Mouse (Mus musculus) lung, postnatal 10 days (tissue): Measurements from ENCODE around the gene Hdac1.
A peak's percentile ranks its signal among the peaks of the same experiment; 100 is the strongest.

Experiments
- DNase-seq: peaks from one replicate; pipeline ENCODE4 v3.0.0; 2021

Gene Hdac1

DNA sequence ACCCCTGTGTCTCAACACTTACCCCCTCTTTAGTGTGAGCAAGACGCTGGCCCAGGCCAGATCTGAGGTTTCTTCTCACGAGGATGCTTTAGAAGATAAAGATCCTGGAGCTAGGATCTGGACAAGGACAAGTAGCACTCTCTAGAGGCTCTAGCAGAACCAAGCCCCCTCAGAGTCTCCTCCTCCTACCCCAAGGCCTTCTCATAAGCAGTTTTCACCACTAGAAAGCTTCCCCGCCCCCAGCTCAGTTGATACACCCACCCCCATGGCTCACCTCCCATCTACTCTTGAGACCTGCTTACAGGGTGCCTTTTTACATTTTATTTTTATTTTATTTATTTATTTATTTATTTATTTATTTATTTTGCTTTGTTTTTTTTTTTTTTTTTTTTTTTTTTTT, 32.9 kb downstream of the Hdac1 start:
- no peak for DNase-seq

DNA sequence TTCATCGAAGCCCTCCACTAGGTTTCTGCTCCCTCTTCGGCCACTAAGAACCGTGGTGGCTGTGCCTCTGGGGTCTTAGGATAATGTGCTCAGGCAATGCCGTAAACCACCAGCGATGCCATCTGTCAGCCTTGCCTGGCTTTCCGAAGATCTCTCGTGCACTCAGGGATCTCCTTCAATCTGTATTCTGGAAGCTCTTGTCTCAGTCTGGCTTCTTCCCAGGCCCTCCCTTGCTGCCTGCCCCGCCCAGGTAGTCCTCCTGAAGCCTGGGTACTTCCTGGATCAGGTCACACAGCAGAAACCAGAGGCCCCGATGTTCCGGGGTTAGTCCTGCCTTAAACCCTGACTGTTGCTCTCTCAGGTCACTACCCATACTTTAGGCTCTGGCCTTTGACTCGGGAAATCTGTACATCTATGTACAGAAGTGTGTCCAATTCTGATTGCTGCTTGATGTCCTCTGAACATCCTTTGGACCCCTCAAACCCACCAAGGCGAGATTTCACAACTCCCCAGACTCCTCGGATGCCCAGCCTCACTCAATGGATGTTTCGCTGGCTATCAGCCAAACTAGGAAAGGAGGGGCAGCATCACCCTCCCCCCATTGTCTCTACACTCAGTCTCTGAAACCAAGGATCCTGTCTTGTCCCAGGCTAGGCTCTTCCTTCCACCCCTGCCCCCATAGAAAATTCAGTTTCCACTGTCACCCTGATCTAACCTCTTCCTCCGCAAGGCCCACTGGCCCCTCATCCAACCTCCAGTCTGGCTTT, 33.5 kb downstream of the Hdac1 start:
- peak; percentile 59 for DNase-seq

DNA sequence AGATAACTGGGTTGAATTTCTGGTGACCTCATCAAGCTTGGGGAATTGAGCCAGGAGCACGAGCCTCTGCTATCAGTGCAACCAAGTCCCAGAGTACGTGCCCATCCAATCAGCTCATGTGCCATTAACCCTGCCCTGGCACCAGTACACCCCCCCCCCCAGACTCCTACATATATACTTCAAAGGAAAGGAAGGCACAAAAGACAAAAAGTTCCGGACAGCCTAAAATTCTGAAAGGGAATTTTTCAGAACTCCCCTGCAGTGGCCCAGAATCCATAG, 34.3 kb downstream of the Hdac1 start:
- no peak for DNase-seq

DNA sequence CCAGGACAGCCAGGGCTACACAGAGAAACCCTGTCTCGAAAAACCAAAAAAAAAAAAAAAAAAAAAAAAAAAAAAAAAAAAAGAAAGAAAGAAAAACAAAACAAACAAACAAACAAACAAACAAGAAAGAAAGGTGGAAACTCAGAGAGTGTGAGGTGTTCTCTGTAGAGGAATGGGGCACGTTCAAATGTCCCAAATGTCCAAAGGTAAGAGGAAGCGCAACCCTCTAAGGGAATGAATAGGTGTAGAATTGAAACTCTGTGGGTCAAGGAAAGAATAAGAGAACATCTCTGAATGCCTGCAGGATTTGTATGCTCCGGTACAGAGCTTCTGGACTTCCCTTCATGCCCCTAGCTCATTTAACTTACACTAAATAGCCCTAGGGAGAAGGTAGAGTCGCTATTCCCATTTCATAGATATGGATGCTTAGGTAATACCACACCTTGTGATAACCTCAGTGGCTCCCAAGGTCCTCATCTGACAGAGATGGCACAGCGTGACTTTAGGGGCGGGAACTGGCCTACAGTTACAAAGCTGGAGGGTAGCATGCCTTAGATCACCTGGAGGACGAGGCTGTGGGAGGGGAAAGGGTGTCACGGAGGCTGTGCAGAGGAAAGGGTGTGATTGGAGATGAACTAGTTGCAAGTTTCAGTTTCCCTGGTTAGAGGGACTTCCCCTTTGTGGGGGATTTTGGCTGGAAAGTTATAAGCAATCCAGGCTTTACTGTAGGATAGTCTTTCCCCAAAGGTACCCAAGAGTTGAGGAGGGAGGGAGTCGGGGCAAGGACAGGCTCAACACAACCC, 34.9 kb downstream of the Hdac1 start:
- DNase-seq = no peak

DNA sequence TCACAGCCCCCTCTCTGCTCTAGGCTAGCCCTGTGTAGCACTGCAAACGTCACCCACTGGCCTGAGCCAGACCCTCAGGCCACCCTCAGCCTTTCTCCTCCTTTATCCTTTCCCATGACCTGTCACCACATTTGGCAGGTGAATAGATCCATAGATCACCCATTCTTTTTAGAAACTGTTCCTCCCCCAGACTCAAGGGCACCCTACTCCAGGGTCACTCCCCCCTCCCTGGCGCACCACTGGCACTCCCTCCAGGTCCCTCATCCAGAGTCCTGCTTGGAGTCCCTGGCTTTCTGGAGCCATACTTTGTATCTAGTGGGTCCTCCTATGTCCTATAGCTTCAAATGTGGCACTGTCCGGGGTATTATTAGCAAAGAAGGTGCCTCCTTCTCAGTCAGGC, 37.0 kb downstream of the Hdac1 start:
- DNase-seq = no peak

DNA sequence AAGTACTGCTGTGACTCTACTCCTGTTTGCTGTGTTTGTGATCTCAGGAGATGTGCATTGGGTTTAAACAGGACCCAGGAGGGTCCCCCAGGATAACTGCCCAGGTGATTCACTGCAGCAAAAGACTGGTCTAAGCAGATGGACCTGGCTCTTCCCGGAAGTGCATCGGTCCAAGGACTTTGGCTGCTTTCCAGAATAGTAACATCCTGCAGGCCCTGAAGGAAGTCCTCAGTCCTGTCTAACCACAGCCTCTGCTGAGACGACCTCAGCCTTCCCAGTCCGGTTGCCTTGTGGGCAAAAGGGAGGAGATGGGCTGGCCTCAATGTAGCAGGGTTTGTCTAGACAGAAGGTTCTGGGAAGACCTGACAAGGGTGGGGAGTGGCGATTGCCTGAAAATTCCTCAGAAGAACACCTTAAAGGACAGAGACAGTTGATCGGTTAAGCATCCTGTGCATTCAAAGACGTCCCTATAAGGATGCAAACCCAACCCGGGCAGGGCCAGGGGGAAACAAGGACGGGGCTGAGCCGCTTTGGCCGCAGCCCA, 39.5 kb downstream of the Hdac1 start:
- DNase-seq = peak; percentile 37

DNA sequence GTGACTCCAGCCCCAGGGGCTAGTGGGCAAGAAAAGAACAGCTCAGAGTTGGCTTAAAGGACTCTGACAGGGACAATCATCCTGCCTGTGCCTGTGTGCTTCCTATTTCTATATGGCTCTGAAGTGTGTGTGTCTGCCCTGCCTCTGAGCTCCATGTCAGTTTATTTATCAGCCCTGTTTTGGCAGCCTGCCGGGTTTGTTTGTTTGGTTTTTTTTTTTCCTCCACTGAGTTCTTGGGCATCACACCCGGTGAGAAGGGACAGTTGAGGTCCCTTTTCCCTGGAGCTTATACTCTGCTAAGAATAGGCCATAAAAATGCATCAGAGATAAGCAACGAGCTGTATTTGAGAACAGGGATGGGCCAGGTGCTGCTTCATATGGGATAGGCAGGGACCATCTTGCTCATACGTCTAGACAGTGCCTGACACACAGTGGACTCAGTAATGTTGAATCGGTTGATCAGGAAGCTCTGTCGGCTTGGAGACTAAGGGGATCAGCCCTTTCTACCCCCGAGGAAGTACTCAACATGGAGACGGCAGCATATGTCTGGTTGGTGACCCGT, 40.1 kb downstream of the Hdac1 start:
- DNase-seq = peak; percentile 41

DNA sequence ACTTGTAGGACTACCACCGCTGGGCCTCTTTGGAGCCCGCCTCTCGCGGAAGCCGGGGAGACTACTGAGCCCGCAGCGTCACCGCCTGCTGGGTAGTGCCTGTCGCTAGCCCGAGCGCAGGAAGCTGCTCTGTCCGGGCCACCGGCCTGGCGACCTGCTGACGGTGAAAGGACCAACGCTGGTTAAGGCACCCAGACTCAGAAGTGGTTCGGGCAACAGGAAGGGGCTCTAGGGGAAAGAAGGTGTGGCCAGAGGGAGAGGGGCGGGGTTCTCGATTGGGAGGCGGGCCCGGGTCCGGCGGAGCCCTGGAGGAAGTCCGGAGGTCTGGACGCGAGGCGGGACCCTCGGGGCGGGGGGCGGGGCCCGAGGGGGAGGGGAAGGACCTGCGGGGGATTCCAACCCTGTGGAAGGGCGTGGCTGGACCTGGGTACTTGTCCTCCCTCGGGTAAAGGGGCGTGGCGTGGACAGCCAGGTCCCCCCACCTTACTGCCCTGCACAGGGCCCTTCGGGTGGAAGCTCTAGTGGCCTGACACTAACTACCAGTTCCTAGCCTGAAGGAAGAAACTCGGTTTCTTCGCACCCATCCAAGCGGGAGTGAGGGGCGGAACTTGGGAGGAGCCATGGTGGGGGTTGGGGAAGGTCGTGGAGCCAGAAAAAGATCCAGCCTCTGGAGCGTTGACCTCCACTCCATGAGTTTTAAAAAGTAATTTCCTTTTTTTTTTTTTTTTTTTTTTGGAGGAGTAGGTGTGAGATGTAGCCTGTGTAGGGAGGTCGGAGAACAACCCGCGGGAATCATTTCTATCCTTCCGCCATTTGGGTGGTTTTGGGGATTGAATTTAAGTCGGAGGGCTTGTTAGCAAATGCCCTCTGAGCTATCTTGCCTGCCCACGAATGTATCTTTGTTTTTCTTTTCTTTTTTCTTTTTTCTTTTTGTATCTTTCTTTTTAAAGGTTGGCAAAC, 41.6 kb downstream of the Hdac1 start:
- peak; percentile 96 for DNase-seq

DNA sequence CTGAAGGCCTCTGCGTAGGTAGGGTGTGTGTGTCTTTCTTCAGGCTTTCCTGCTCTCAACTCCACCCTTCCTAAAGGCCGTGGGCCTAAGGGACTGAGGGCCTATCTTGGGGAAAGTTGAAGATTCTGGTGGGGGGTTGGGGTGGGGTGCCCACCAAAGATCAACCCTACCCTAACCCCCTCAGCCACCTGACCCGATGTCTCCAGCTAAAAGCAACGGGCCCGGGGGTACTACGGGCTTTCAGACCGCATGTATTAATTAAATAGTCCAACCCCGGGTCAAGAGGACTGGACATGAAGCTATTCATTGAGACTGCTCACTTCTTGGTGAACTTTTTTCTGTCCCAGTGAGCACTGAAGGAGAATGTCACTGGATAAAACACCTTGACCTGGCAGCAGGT, 42.5 kb downstream of the Hdac1 start:
- DNase-seq = no peak

DNA sequence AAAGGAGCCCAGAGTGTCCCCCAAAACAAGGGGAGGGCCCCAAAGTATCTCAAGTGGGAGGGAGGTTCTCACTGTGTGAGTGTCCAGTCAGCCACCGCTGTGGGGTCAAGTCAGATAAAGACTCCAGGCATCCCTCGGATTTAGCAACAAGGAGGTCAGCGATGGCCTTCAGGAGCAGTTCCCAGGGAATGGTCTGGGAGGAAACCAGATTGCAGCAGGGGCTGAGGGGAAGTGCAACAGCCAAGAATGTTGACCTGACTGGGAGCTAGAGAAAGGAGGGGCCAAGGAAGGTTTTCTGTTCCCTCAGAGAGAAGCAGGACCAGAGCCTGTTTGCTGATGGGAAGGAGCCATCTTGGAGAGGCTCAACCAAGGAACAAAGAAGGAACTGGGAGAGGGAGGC, 43.6 kb downstream of the Hdac1 start:
- no peak for DNase-seq

DNA sequence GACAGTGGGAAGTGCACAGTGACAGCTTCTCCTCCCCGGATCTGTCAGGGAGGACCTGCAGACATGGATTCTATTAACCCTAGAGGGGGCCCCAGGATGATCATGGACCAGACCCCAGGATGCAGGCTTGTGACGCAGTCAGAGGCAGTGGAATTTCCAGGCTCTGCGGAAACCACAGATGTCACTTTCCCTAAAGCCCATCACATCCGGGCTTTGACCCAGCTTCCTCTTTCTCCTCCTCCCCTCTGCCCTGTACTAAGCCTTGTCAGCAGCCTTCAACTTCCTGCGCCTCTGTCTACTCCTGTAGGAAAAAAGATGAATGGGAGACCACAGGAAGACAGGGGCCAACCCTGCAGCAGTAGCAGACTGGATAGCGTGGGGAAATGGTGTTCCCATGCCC, 45.9 kb downstream of the Hdac1 start:
- peak; percentile 58 for DNase-seq

DNA sequence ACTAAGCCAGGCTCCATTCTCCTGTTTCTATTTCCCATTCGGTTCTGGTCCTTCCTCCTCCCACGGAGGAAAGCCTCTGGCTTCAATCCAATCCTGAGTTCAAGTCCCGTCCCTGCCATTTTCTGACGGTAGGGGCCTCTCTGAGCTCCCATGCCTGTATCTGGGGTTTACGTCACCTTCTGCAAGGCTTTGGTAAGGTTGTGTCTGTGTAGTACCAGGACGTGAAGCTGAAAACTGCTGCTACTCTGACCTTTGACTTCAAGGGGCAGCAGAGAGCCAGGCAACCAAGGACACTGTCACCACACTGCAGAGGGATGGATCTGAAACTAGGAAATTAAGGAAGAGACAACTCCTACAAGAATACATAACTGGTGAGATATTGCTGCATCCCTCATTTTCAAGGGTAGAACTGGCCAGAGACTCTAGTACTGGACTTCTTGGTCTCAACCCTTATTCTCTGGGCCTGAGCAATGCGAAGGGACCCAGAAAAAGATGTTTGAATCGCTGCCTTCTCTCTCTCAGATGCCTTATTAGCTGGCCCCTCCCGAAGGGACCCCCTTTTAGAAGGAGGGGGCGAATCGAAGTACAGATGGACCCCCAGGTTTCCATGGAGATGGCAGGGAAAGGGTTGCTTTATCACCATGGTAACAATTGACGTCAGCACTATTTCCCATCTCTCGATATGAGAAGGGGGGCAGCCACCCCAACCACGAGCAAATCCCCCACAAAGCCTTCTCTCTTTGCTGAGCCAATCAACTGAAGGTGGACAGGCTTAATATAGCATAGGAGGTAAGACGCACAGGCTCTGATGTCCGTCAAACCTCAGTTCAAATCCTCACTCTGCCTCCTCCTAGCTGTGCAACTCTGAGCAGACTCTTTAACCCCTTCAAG, 46.6 kb downstream of the Hdac1 start:
- DNase-seq = peak; percentile 50

DNA sequence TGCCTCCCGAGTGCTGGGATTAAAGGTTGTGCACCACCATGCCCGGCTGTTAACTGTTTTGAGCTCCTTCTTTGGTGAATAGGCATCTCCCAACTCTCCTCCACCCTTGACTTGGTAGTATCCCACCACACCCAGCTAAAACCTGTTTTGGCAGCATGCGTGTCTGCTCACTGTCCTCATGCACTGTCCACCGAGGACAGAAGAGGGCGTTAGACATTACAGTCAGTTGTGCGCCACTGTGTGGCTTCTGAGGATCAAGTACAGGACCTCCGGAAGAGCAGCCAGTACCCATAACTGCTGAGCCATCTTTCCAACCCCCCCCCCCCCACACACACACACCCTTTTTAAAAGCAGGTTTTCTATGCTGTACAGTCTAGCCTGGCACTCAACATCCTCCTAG, 47.8 kb downstream of the Hdac1 start:
- no peak for DNase-seq

DNA sequence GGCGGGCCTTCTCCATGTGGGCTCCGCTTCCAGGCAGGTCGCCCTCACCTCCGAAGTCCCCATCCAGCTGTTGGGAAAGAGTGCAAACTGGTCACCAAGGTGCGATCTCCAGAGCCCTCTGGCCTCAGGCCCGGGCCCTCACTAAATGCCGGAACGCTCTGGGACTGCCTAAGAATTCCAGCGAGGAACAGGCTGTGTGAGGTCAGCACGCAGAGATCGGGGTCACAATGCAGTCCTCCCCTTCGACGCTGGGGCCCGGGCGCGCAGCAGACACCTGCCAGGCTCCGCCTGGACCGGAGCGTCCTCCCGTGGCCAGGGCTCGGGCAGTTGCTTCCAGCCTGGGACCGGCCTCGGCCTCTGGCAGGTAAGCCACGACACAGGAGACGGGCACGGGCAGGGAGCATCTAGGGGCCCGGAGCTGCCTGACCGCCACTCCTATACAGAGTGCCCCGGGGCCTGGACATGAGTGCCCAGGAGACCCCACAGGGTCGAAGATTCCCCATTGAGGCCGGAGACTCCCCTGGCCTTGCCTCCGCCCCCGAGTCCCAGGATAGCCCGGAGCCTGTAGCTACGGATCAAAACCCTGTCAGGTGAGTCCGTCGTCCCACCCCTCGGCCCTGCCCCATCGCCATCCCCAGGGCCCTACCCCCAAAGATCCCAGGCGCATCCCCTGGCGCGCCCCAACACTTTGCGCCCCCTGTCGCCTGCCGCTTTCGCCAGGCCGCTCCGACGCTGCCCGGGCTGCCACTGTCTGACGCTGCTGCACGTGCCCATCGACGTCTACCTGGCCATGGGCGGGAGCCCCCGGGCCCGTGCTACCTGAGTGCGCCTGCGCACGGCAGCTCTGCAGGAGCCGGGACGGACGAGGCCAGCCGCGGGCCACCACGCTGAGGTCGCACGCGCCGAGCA, 51.3 kb downstream of the Hdac1 start, which contains the start of the genes Tssk3 and Fam229a:
TSS of gene Tssk3 (minus strand) at position 51 of the 909 bp plus-strand sequence.
TSS of gene Fam229a (plus strand) at position 219 of the 909 bp plus-strand sequence.
- DNase-seq = peak; percentile 60

DNA sequence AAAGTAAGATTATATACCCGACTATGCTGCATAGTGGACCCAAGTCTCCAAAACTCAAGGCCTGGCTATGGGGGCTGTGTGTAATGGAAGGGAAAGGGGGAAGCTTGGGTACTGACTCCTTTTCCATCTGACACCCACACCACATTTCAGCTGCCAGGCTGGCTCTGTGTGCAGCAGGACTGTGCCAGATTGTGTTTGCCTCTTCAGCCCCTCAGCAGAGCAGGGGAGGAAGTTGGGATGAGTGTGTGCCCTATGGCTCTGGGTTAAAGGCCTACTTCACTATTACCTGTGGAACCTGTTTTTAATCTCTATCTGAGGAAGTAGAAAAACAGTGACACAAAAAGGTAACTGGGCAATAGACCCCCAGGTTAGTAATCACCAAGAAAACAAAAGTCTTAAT, 61.4 kb downstream of the Hdac1 start:
- DNase-seq = no peak

DNA sequence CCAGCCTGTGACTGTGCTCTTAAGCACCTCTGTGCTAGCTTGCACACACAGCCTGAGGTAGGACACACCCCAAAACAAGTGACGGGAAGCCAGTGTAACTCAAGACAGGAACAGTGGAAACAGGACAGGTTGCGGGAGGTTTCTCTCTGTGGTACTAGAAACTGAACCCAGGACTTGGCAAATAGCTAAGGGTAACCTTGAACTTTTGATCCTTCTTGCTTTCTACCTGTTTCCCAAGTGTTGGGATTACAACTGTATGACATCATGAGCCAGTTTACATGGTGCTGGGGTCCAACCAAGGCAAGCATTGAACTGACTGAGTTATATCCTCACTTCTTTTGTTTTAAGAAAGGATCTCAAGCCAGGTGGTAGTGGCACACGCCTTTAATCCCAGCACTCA, 62.6 kb downstream of the Hdac1 start:
- no peak for DNase-seq

DNA sequence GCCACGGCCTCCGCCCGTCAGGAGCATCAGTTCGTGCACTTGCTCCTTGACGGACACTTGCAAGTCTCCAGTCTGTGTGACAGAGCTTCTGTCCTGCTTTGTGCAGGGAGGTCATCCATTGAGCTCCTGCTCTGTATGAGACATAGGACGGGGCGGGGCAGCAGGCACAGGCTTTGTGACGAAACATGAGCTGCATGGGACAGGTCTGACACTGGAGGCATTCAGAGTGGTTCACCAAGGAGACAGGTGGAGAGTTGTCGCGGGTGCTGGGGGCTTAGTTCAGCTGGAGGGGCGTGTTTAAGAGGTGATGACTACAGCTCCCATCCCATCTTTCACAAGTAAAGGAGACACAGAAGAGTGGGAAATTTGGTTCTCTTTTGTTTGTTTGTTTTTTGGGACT, 66.5 kb downstream of the Hdac1 start:
- DNase-seq = no peak
